Mouse (Mus musculus) midbrain, embryonic 12.5 days (tissue): ENCODE results near the gene Gm21976. TPM values are rescaled to one million over a fixed set of nuclear protein-coding genes. Genes with fewer than 3 reads are reported as not detected.

ENCODE experiments used
- ATAC-seq: fragments of 200-750 bp; cut with Nextera tagmentation; 2 replicates; pipeline ENCODE4 v1.8.0; 2017; ENCODE audit warnings: low read depth, moderate TSS enrichment, moderate library complexity; ENCODE audit not compliant: low FRiP score
- H3K27ac ChIP-seq: fragments of 300-500 bp; sonication (generic); replicated peaks from 2 replicates; pipeline ENCODE4 v1.5.1; 2016; ENCODE audit warnings: mild to moderate bottlenecking
- H3K27me3 ChIP-seq: fragments of 300-500 bp; sonication (generic); 2 replicates; pipeline ENCODE4 v1.6.1; 2016; ENCODE audit warnings: mild to moderate bottlenecking
- H3K36me3 ChIP-seq: fragments of 300-500 bp; sonication (generic); 2 replicates; pipeline ENCODE4 v1.6.1; 2016
- H3K4me1 ChIP-seq: fragments of 300-500 bp; sonication (generic); 2 replicates; pipeline ENCODE4 v1.6.1; 2016
- H3K4me2 ChIP-seq: fragments of 300-500 bp; sonication (generic); replicated peaks from 2 replicates; pipeline ENCODE4 v1.6.1; 2016; ENCODE audit warnings: mild to moderate bottlenecking, moderate library complexity
- H3K4me3 ChIP-seq: fragments of 300-500 bp; sonication (generic); 2 replicates; pipeline ENCODE4 v1.5.1; 2016; ENCODE audit warnings: mild to moderate bottlenecking
- H3K9ac ChIP-seq: fragments of 300-500 bp; sonication (generic); replicated peaks from 2 replicates; pipeline ENCODE4 v1.6.1; 2016; ENCODE audit warnings: mild to moderate bottlenecking, moderate library complexity
- H3K9me3 ChIP-seq: fragments of 300-500 bp; sonication (generic); 2 replicates; pipeline ENCODE4 v1.6.1; 2016; ENCODE audit warnings: mild to moderate bottlenecking
- WGBS: fragments of 180-500 bp; shearing (Covaris S2); methylation state at CpG from one replicate; pipeline ENCODE4 v1.1.7; 2016; 5-methylcytosine and 5-hydroxymethylcytosine counted together
- polyA plus RNA-seq: library from polyadenylated mRNA; unstranded; fragments of >200 nt; fragmentation: Nextera tagmentation; extraction: Ambion mirVana; gene quantifications from 2 replicates; pipeline ENCODE4 v1.2.1, GENCODE M21; 2016

The Gm21976 gene
- polyA plus RNA-seq, 1 experiment from 2014 or later, result not detected

DNA sequence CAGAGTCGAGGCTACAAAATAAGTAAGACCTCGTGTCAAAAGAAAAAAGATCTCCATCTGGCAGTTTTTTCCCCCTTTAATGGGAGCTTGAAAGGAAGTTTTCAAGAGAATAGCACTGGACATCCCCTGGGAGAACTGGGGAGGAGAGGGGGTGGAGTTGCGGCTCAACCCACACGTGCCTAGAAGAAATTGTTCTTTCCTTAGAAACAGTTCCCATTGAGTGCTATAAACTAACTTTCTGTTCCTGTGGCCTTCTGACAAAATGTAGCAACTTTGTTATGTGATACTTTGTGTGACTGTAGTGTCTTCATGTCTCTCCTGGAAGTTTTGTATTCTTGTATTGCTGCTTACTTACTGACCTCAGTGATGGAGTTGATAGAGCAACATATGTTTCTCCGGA lies 15.6 kb upstream of the Gm21976 start:
- peak overlapping the region; percentile 73 for H3K4me2 ChIP-seq
- H3K27ac ChIP-seq, result no peak overlapping the region
- ATAC-seq, result no peak
- WGBS, result 29% methylated on average over 5 of the region's 5 CpGs
- peak overlapping the region; percentile 86 for H3K9ac ChIP-seq
- peaks cover 30% of the 10 kb centered on the region for H3K36me3 ChIP-seq
- H3K27me3 ChIP-seq, result no peaks in the 10 kb centered on the region
- peaks cover 18% of the 10 kb centered on the region for H3K4me1 ChIP-seq
- no peaks in the 10 kb centered on the region for H3K9me3 ChIP-seq
- H3K4me3 ChIP-seq, result peak overlapping the region; percentile 86

GRCm38 (mm10) chr13:98274023-98274422 lies 5.7 kb upstream of the Gm21976 start:
- WGBS, result 91% methylated on average over 9 of the region's 9 CpGs
- no peak overlapping the region for H3K4me2 ChIP-seq

GRCm38 (mm10) chr13:98275646-98276045 lies 4.0 kb upstream of the Gm21976 start:
- Histone ChIP-seq H3K4me2 (no peak overlapping the region), H3K4me1 (no peaks in the 10 kb centered on the region), H3K27ac (no peak overlapping the region), H3K27me3 (no peaks in the 10 kb centered on the region), H3K9me3 (no peaks in the 10 kb centered on the region), H3K9ac (no peak overlapping the region), H3K36me3 (peaks cover 50% of the 10 kb centered on the region), H3K4me3 (no peak overlapping the region)
- ATAC-seq, result no peak
- 88% methylated on average over 4 of the region's 4 CpGs for WGBS

More at GRCm38 (mm10) chr13:98274023-98274422, 5.7 kb upstream of the Gm21976 start:
- no peak overlapping the region for H3K4me3 ChIP-seq
- no peak overlapping the region for H3K27ac ChIP-seq
- no peak for ATAC-seq
- peaks cover 50% of the 10 kb centered on the region for H3K36me3 ChIP-seq
- H3K9me3 ChIP-seq, result no peaks in the 10 kb centered on the region
- H3K9ac ChIP-seq, result no peak overlapping the region
- H3K4me1 ChIP-seq, result no peaks in the 10 kb centered on the region
- H3K27me3 ChIP-seq, result no peaks in the 10 kb centered on the region

GRCm38 (mm10) chr13:98276253-98276652 lies 3.4 kb upstream of the Gm21976 start:
- peaks cover 43% of the 10 kb centered on the region for H3K36me3 ChIP-seq
- 90% methylated on average over 7 of the region's 7 CpGs for WGBS
- H3K4me2 ChIP-seq, result no peak overlapping the region
- H3K4me1 ChIP-seq, result no peaks in the 10 kb centered on the region
- no peak overlapping the region for H3K9ac ChIP-seq
- ATAC-seq, result no peak
- no peaks in the 10 kb centered on the region for H3K27me3 ChIP-seq
- H3K27ac ChIP-seq, result no peak overlapping the region
- no peaks in the 10 kb centered on the region for H3K9me3 ChIP-seq
- no peak overlapping the region for H3K4me3 ChIP-seq

- no peaks in the 10 kb centered on the region for H3K4me1 ChIP-seq
- no peak overlapping the region for H3K9ac ChIP-seq
- 87% methylated on average over 2 of the region's 2 CpGs for WGBS
- H3K36me3 ChIP-seq, result peaks cover 32% of the 10 kb centered on the region
- no peaks in the 10 kb centered on the region for H3K27me3 ChIP-seq
- no peak overlapping the region for H3K4me3 ChIP-seq
- no peak overlapping the region for H3K4me2 ChIP-seq
- no peaks in the 10 kb centered on the region for H3K9me3 ChIP-seq
- no peak overlapping the region for H3K27ac ChIP-seq
- ATAC-seq, result no peak
These were observed 2.2 kb upstream of the Gm21976 start for GRCm38 (mm10) chr13:98277501-98277900.

DNA sequence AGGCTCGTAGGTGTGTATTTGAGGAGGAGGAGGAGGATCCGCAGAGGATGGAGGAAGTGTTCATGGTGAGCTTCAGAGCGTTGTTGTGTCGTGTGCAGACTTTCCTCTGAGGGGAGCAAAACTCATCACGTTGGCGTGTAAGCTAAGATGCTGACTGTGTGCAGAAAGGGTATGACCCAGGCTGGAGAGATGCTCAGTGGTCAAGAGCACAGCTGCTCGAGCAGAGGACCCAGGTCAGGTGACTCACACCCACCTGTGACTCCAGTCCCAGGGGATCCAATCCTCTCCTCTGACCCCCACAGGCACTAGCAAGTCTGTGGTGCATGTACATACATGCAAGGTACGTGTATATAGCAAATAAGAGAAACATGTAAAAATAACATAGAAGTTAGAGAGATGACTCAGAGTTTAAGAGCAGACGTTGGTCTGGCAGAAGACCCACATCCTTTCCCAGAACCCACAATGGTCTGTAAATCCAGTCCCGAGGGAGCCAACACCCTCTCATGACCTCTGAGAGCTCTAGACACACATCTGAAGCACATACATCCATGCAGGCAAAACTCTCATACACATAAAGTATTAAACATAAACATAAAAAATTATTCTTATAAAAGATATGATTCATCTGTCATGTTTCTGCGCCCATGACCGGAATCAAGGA lies 1.4 kb downstream of the Gm21976 start:
- Histone ChIP-seq H3K36me3 (no peaks in the 10 kb centered on the region), H3K4me3 (no peak overlapping the region), H3K27me3 (no peaks in the 10 kb centered on the region), H3K27ac (no peak overlapping the region), H3K4me1 (no peaks in the 10 kb centered on the region), H3K4me2 (no peak overlapping the region), H3K9me3 (no peaks in the 10 kb centered on the region), H3K9ac (no peak overlapping the region)
- no peak for ATAC-seq
- 81% methylated on average over 12 of the region's 12 CpGs for WGBS

DNA sequence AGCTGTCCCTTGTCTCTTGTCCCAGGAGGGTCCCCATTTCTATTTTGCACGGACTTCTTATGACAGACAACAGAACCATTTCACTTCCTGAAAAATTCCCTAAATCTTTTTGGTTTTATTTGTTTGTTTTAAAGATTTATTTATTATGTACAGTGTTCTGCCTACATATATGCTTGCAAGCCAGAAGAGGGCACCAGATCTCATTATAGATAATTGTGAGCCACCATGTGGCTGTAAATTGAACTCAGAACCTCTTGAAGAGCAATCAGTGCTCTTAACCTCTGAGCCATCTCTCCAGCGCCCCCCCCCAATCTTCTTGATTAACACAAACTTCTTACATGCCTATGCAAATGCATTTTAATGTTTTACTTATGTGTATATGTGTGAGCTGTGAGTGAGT lies 11.0 kb downstream of the Gm21976 start:
- H3K36me3 ChIP-seq, result no peaks in the 10 kb centered on the region
- 34% methylated on average over 2 of the region's 2 CpGs for WGBS

GRCm38 (mm10) chr13:98291712-98292111 lies 12.0 kb downstream of the Gm21976 start:
- ATAC-seq, result no peak
- 87% methylated on average over 8 of the region's 8 CpGs for WGBS
- H3K4me3 ChIP-seq, result no peak overlapping the region

More for the DNA sequence above, 11.0 kb downstream of the Gm21976 start:
- H3K27me3 ChIP-seq, result no peaks in the 10 kb centered on the region
- ATAC-seq, result no peak
- no peak overlapping the region for H3K4me3 ChIP-seq
- H3K9me3 ChIP-seq, result no peaks in the 10 kb centered on the region
- no peak overlapping the region for H3K27ac ChIP-seq
- H3K9ac ChIP-seq, result no peak overlapping the region
- no peak overlapping the region for H3K4me2 ChIP-seq
- H3K4me1 ChIP-seq, result no peaks in the 10 kb centered on the region

GRCm38 (mm10) chr13:98296072-98296471 lies 16.4 kb downstream of the Gm21976 start:
- ATAC-seq, result no peak
- H3K27me3 ChIP-seq, result no peaks in the 10 kb centered on the region
- no peaks in the 10 kb centered on the region for H3K9me3 ChIP-seq
- H3K27ac ChIP-seq, result no peak overlapping the region
- H3K4me3 ChIP-seq, result no peak overlapping the region
- H3K4me1 ChIP-seq, result 0 out of 2 replicates have a peak, but pooled peaks cover 4% of the 10 kb centered on the region
- no peak overlapping the region for H3K9ac ChIP-seq
- H3K36me3 ChIP-seq, result no peaks in the 10 kb centered on the region
- H3K4me2 ChIP-seq, result no peak overlapping the region
- 53% methylated on average over 5 of the region's 5 CpGs for WGBS

More at GRCm38 (mm10) chr13:98291712-98292111, 12.0 kb downstream of the Gm21976 start:
- H3K9ac ChIP-seq, result no peak overlapping the region
- H3K27me3 ChIP-seq, result no peaks in the 10 kb centered on the region
- no peaks in the 10 kb centered on the region for H3K4me1 ChIP-seq
- H3K36me3 ChIP-seq, result no peaks in the 10 kb centered on the region
- no peak overlapping the region for H3K27ac ChIP-seq
- no peak overlapping the region for H3K4me2 ChIP-seq
- H3K9me3 ChIP-seq, result no peaks in the 10 kb centered on the region

GRCm38 (mm10) chr13:98297883-98298482 lies 18.3 kb downstream of the Gm21976 start:
- Histone ChIP-seq H3K36me3 (no peaks in the 10 kb centered on the region), H3K27me3 (no peaks in the 10 kb centered on the region), H3K9ac (no peak overlapping the region), H3K27ac (no peak overlapping the region), H3K4me3 (no peak overlapping the region), H3K9me3 (no peaks in the 10 kb centered on the region), H3K4me1 (0 out of 2 replicates have a peak, but pooled peaks cover 4% of the 10 kb centered on the region), H3K4me2 (no peak overlapping the region)
- 93% methylated on average over 6 of the region's 6 CpGs for WGBS
- no peak for ATAC-seq

GRCm38 (mm10) chr13:98298833-98299758 lies 19.4 kb downstream of the Gm21976 start:
- peak overlapping the region; percentile 39 for H3K4me2 ChIP-seq
- WGBS, result 57% methylated on average over 21 of the region's 21 CpGs
- no peak overlapping the region for H3K27ac ChIP-seq
- H3K9ac ChIP-seq, result no peak overlapping the region
- no peaks in the 10 kb centered on the region for H3K9me3 ChIP-seq
- H3K4me1 ChIP-seq, result 0 out of 2 replicates have a peak, but pooled peaks cover 4% of the 10 kb centered on the region
- no peak overlapping the region for H3K4me3 ChIP-seq
- peak; percentile 90 for ATAC-seq
- no peaks in the 10 kb centered on the region for H3K27me3 ChIP-seq
- no peaks in the 10 kb centered on the region for H3K36me3 ChIP-seq

DNA sequence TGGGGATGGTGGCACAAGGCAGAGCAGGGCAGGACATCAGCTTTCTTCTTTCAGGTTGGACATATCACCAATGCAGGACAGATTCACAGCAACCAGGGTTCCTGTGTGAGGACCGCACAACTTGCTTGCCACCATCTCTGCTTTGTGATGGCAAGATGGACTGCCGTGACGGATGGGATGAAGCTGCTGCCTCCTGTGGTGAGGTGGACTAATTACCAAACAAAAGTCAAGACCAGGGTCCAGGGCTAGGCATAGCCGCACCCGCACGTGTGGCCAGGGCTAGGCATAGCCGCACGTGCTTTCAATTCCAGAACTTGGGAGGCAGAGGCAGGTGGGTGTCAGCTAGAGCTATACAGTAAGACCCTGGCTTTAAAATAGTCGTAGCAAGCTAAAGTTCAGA lies 25.6 kb downstream of the Gm21976 start:
- no peak for ATAC-seq
- Histone ChIP-seq H3K4me1 (peaks cover 9% of the 10 kb centered on the region; the same call in 1 of the 2 replicates), H3K27me3 (no peaks in the 10 kb centered on the region), H3K9ac (no peak overlapping the region), H3K4me3 (no peak overlapping the region), H3K36me3 (peaks cover 24% of the 10 kb centered on the region), H3K27ac (no peak overlapping the region), H3K4me2 (no peak overlapping the region), H3K9me3 (no peaks in the 10 kb centered on the region)
- WGBS, result 91% methylated on average over 9 of the region's 9 CpGs
